Comparison of ENCODE assay signal across 20 mouse cellular contexts in genomic region chr17:67966853-67967540, GRCm38 (mm10). TPM values are rescaled to one million over a fixed set of nuclear protein-coding genes. Genes with fewer than 3 reads are reported as not detected.
"Had no signal": no experiment of that assay in that cellular context is flagged by ENCODE, and none has a peak within 500 bp of the region (broad histone marks: within the 10 kb centered on the region; RNA-seq: fewer than 3 reads in every experiment).

No protein-coding gene starts in this region.

- H3K27me3 ChIP-seq: lung, embryonic 15.5 days; midbrain, embryonic 13.5 days; midbrain, embryonic 15.5 days; neural tube, embryonic 13.5 days; neural tube, embryonic 15.5 days had no signal

- ATAC-seq: lung, postnatal 0 days; midbrain, embryonic 13.5 days; midbrain, embryonic 15.5 days had no signal

- H3K27ac ChIP-seq: lung, embryonic 15.5 days; midbrain, embryonic 13.5 days; midbrain, embryonic 15.5 days; neural tube, embryonic 13.5 days; neural tube, embryonic 15.5 days had no signal

- H3K4me3 ChIP-seq: lung, embryonic 15.5 days; midbrain, embryonic 13.5 days; midbrain, embryonic 15.5 days; myocyte; neural tube, embryonic 13.5 days; neural tube, embryonic 15.5 days had no signal

- H3K9me3 ChIP-seq: lung, embryonic 15.5 days; midbrain, embryonic 13.5 days; midbrain, embryonic 15.5 days; neural tube, embryonic 13.5 days; neural tube, embryonic 15.5 days had no signal

- DNase-seq: lung, adult 18-20 months; lung, postnatal 14 days; lung, postnatal 36 days; retina, postnatal 1 day; right cerebral cortex, adult 18-20 months; right cerebral cortex, postnatal 25 days; right cerebral cortex, postnatal 4 days; spleen, adult 18-20 months; thymus, adult 18-20 months; thymus, postnatal 14 days; thymus, postnatal 36 days had no signal

- H3K4me1 ChIP-seq: midbrain, embryonic 13.5 days; midbrain, embryonic 15.5 days; neural tube, embryonic 13.5 days; neural tube, embryonic 15.5 days had no signal

- H3K9ac ChIP-seq: lung, embryonic 15.5 days; midbrain, embryonic 13.5 days; midbrain, embryonic 15.5 days; neural tube, embryonic 13.5 days; neural tube, embryonic 15.5 days had no signal

- H3K36me3 ChIP-seq: lung, embryonic 15.5 days; midbrain, embryonic 13.5 days; midbrain, embryonic 15.5 days; neural tube, embryonic 13.5 days; neural tube, embryonic 15.5 days had no signal

- H3K4me2 ChIP-seq: lung, embryonic 15.5 days; midbrain, embryonic 11.5 days; midbrain, embryonic 13.5 days; midbrain, embryonic 15.5 days; neural tube, embryonic 13.5 days; neural tube, embryonic 15.5 days had no signal

RNA-seq across cellular contexts. Expression of gene Arhgap28, which starts 36.9 kb away (rescaled TPM):
- total RNA-seq: megakaryocyte-erythroid progenitor cell, adult 5-6 weeks had no signal
